Mouse (Mus musculus) CH12.LX (cell line): ENCODE measurements around the gene Zfp772. TPM values are rescaled to one million over a fixed set of nuclear protein-coding genes. Genes with fewer than 3 reads are reported as not detected.

Experiments used
- DNase-seq: peaks from one replicate; pipeline ENCODE4 v3.0.0-alpha.2; 2013; ENCODE audit errors: extremely low read depth
- H3K27ac ChIP-seq: 2 replicates; pipeline ENCODE4 v1.5.1; 2012; ENCODE audit warnings: low read depth, mild to moderate bottlenecking, control low read depth, moderate library complexity; ENCODE audit not compliant: insufficient read depth
- H3K27me3 ChIP-seq: replicated peaks from 2 replicates; pipeline ENCODE3; 2012; ENCODE audit warnings: inconsistent platforms
- H3K36me3 ChIP-seq, 2 experiments: replicated peaks in 1 of 2; 2 replicates each; pipeline versions ENCODE3 to v1.6.1; 2012; ENCODE audit warnings: inconsistent platforms in 1 of 2, low read length in 1 of 2, mild to moderate bottlenecking in 1 of 2, mixed read lengths in 1 of 2, moderate library complexity in 1 of 2; ENCODE audit not compliant: control insufficient read depth in 1 of 2, insufficient read depth in 1 of 2
- H3K4me1 ChIP-seq, 2 experiments: 2 replicates each; pipeline ENCODE4 v1.6.1; 2012; ENCODE audit warnings: inconsistent platforms in 1 of 2, moderate library complexity in 1 of 2; ENCODE audit not compliant: insufficient read depth in 2 of 2, control insufficient read depth in 1 of 2
- H3K4me2 ChIP-seq: 2 replicates; pipeline ENCODE4 v1.6.1; 2012; ENCODE audit warnings: low read depth, mild to moderate bottlenecking, control low read depth; ENCODE audit not compliant: poor library complexity, insufficient read depth, severe bottlenecking
- H3K4me3 ChIP-seq, 3 experiments: fragments of 150-350 bp in 1 of 3; sonication (generic) in 1 of 3; replicated peaks in 1 of 3; 2 replicates each; pipeline versions ENCODE3 to v1.5.1; 2011 to 2012; ENCODE audit warnings: low read depth in 2 of 3, low read length in 2 of 3, mild to moderate bottlenecking in 2 of 3, moderate library complexity in 2 of 3, control low read depth in 1 of 3, improper control_type of control experiment in 1 of 3, inconsistent platforms in 1 of 3, mixed read lengths in 1 of 3; ENCODE audit not compliant: poor library complexity in 1 of 3
- H3K79me2 ChIP-seq: replicated peaks from 2 replicates; pipeline ENCODE4 v1.6.1; 2012; ENCODE audit warnings: mild to moderate bottlenecking, moderate library complexity; ENCODE audit not compliant: control insufficient read depth, poor library complexity, insufficient read depth, severe bottlenecking; ENCODE audit errors: extremely low read depth
- H3K9ac ChIP-seq: 2 replicates; pipeline ENCODE4 v1.6.1; 2012; ENCODE audit warnings: low read depth, mild to moderate bottlenecking, control low read depth, moderate library complexity; ENCODE audit not compliant: insufficient read depth
- H3K9me3 ChIP-seq: replicated peaks from 2 replicates; pipeline ENCODE3; 2012; ENCODE audit warnings: low read length, inconsistent platforms, mixed read lengths
- BHLHE40 ChIP-seq: IDR thresholded peaks from 2 replicates; pipeline ENCODE4 v1.6.1; 2011; ENCODE audit warnings: mild to moderate bottlenecking, low read depth, low read length, improper control_type of control experiment
- CHD1 ChIP-seq: IDR thresholded peaks from 2 replicates; pipeline ENCODE4 v1.6.1; 2012; ENCODE audit warnings: low read depth, low read length, improper control_type of control experiment, inconsistent platforms
- CHD2 ChIP-seq: IDR thresholded peaks from 2 replicates; pipeline ENCODE4 v1.6.1; 2011; ENCODE audit warnings: low read length, improper control_type of control experiment
- CTCF ChIP-seq, 2 experiments: IDR thresholded peaks in 1 of 2; conservative IDR thresholded peaks in 1 of 2; 2 replicates each; pipeline ENCODE4 v1.5.1; 2011 to 2012; ENCODE audit warnings: low read depth in 2 of 2, low read length in 2 of 2, improper control_type of control experiment in 1 of 2, inconsistent platforms in 1 of 2, mild to moderate bottlenecking in 1 of 2, moderate library complexity in 1 of 2
- E2F4 ChIP-seq: IDR thresholded peaks from 2 replicates; pipeline ENCODE4 v1.6.1; 2011; ENCODE audit warnings: low read depth, low read length, improper control_type of control experiment; ENCODE audit not compliant: insufficient replicate concordance
- ELF1 ChIP-seq: IDR thresholded peaks from 2 replicates; pipeline ENCODE4 v1.6.1; 2014; ENCODE audit warnings: low read depth, mild to moderate bottlenecking, inconsistent platforms, low read length, improper control_type of control experiment
- EP300 ChIP-seq: IDR thresholded peaks from 2 replicates; pipeline ENCODE4 v1.6.1; 2011; ENCODE audit warnings: low read length, improper control_type of control experiment
- ETS1 ChIP-seq: conservative IDR thresholded peaks from 2 replicates; pipeline ENCODE4 v1.6.1; 2012; ENCODE audit warnings: low read depth, mild to moderate bottlenecking, inconsistent platforms, low read length, improper control_type of control experiment, moderate library complexity
- GABPA ChIP-seq: IDR thresholded peaks from 2 replicates; pipeline ENCODE4 v1.6.1; 2012; ENCODE audit warnings: low read depth, low read length, improper control_type of control experiment, inconsistent platforms; ENCODE audit not compliant: insufficient replicate concordance
- HCFC1 ChIP-seq: IDR thresholded peaks from 2 replicates; pipeline ENCODE4 v1.6.1; 2012; ENCODE audit warnings: low read depth, mild to moderate bottlenecking, inconsistent platforms, low read length, improper control_type of control experiment
- IRF4 ChIP-seq: IDR thresholded peaks from 2 replicates; pipeline ENCODE4 v1.6.1; 2014; ENCODE audit warnings: low read depth, mild to moderate bottlenecking, inconsistent platforms, low read length, improper control_type of control experiment
- JUN ChIP-seq: IDR thresholded peaks from 2 replicates; pipeline ENCODE4 v1.6.1; 2011; ENCODE audit warnings: low read depth, mild to moderate bottlenecking, low read length, improper control_type of control experiment, moderate library complexity; ENCODE audit not compliant: insufficient read depth
- JUND ChIP-seq: conservative IDR thresholded peaks from 2 replicates; pipeline ENCODE4 v1.6.1; 2011; ENCODE audit warnings: low read depth, low read length, improper control_type of control experiment
- KAT2A ChIP-seq: IDR thresholded peaks from 2 replicates; pipeline ENCODE4 v1.6.1; 2012; ENCODE audit warnings: low read length, improper control_type of control experiment, inconsistent platforms; ENCODE audit not compliant: insufficient replicate concordance
- MAFK ChIP-seq: IDR thresholded peaks from 2 replicates; pipeline ENCODE4 v1.6.1; 2011; ENCODE audit warnings: low read length, improper control_type of control experiment; ENCODE audit not compliant: insufficient replicate concordance
- MAX ChIP-seq: IDR thresholded peaks from 2 replicates; pipeline ENCODE4 v1.6.1; 2011; ENCODE audit warnings: low read length, improper control_type of control experiment
- MAZ ChIP-seq: IDR thresholded peaks from 2 replicates; pipeline ENCODE4 v1.6.1; 2012; ENCODE audit warnings: low read depth, mild to moderate bottlenecking, inconsistent platforms, low read length, improper control_type of control experiment, moderate library complexity
- MEF2A ChIP-seq: IDR thresholded peaks from 2 replicates; pipeline ENCODE4 v1.6.1; 2014; ENCODE audit warnings: low read depth, mild to moderate bottlenecking, inconsistent platforms, low read length, improper control_type of control experiment, borderline replicate concordance
- MXI1 ChIP-seq: IDR thresholded peaks from 2 replicates; pipeline ENCODE4 v1.6.1; 2011; ENCODE audit warnings: mild to moderate bottlenecking, low read depth, low read length, improper control_type of control experiment
- MYC ChIP-seq: IDR thresholded peaks from 2 replicates; pipeline ENCODE4 v1.6.1; 2011; ENCODE audit warnings: low read depth, mild to moderate bottlenecking, improper control_type of control experiment, low read length
- NELFE ChIP-seq: IDR thresholded peaks from 2 replicates; pipeline ENCODE4 v1.6.1; 2011; ENCODE audit warnings: low read depth, low read length, improper control_type of control experiment
- NRF1 ChIP-seq: IDR thresholded peaks from 2 replicates; pipeline ENCODE4 v1.6.1; 2014; ENCODE audit warnings: low read depth, mild to moderate bottlenecking, inconsistent platforms, low read length, improper control_type of control experiment, moderate library complexity
- PAX5 ChIP-seq: IDR thresholded peaks from 2 replicates; pipeline ENCODE4 v1.6.1; 2012; ENCODE audit warnings: low read length, inconsistent platforms, mixed read lengths
- POLR2A ChIP-seq: IDR thresholded peaks from 2 replicates; pipeline ENCODE4 v1.6.1; 2011; ENCODE audit warnings: low read depth, mild to moderate bottlenecking, improper control_type of control experiment, low read length
- POLR2AphosphoS2 ChIP-seq: IDR thresholded peaks from 2 replicates; pipeline ENCODE4 v1.6.1; 2011; ENCODE audit warnings: low read depth, low read length, improper control_type of control experiment
- RAD21 ChIP-seq: IDR thresholded peaks from 2 replicates; pipeline ENCODE4 v1.6.1; 2011; ENCODE audit warnings: low read depth, mild to moderate bottlenecking, low read length, improper control_type of control experiment, moderate library complexity
- RCOR1 ChIP-seq: conservative IDR thresholded peaks from 2 replicates; pipeline ENCODE4 v1.6.1; 2012; ENCODE audit warnings: low read depth, mild to moderate bottlenecking, inconsistent platforms, low read length, improper control_type of control experiment
- SIN3A ChIP-seq: IDR thresholded peaks from 2 replicates; pipeline ENCODE4 v1.6.1; 2012; ENCODE audit warnings: low read length, improper control_type of control experiment, inconsistent platforms
- SMC3 ChIP-seq: IDR thresholded peaks from 2 replicates; pipeline ENCODE4 v1.6.1; 2011; ENCODE audit warnings: low read depth, low read length, improper control_type of control experiment
- TBP ChIP-seq: conservative IDR thresholded peaks from 2 replicates; pipeline ENCODE4 v1.6.1; 2011; ENCODE audit warnings: low read depth, low read length, improper control_type of control experiment
- TCF12 ChIP-seq: IDR thresholded peaks from 2 replicates; pipeline ENCODE4 v1.6.1; 2014; ENCODE audit warnings: low read depth, mild to moderate bottlenecking, inconsistent platforms, low read length, improper control_type of control experiment
- UBTF ChIP-seq: IDR thresholded peaks from 2 replicates; pipeline ENCODE4 v1.6.1; 2012; ENCODE audit warnings: low read depth, mild to moderate bottlenecking, inconsistent platforms, low read length, improper control_type of control experiment, moderate library complexity
- USF1 ChIP-seq: IDR thresholded peaks from 2 replicates; pipeline ENCODE4 v1.6.1; 2014; ENCODE audit warnings: low read depth, mild to moderate bottlenecking, inconsistent platforms, low read length, improper control_type of control experiment
- USF2 ChIP-seq: conservative IDR thresholded peaks from 2 replicates; pipeline ENCODE4 v1.6.1; 2011; ENCODE audit warnings: low read depth, low read length, improper control_type of control experiment
- ZC3H11A ChIP-seq: IDR thresholded peaks from 2 replicates; pipeline ENCODE4 v1.6.1; 2012; ENCODE audit warnings: low read depth, mild to moderate bottlenecking, inconsistent platforms, low read length, improper control_type of control experiment
- ZKSCAN1 ChIP-seq: IDR thresholded peaks from 2 replicates; pipeline ENCODE4 v1.6.1; 2012; ENCODE audit warnings: low read depth, inconsistent platforms, low read length, improper control_type of control experiment, borderline replicate concordance
- ZMIZ1 ChIP-seq: IDR thresholded peaks from 2 replicates; pipeline ENCODE4 v1.6.1; 2012; ENCODE audit warnings: low read depth, mild to moderate bottlenecking, inconsistent platforms, low read length, improper control_type of control experiment
- ZNF384 ChIP-seq: IDR thresholded peaks from 2 replicates; pipeline ENCODE4 v1.6.1; 2012; ENCODE audit warnings: low read depth, low read length, improper control_type of control experiment, inconsistent platforms
- dilution Hi-C: fragments of 300-500 bp; cut with MboI; formaldehyde crosslinking; loops from 2 replicates; pipeline ENCODE4 v1.14.3; 2020; ENCODE audit warnings: low sequenced_read_pairs; ENCODE audit not compliant: extremely low pct_unique_long_range_greater_than_20kb, extremely low pct_ligation_motif_present
- in situ Hi-C: fragments of 300-500 bp; cut with MboI; formaldehyde crosslinking; loops from 3 replicates; pipeline ENCODE4 v1.14.3; 2019; ENCODE audit warnings: low sequenced_read_pairs, low pct_ligation_motif_present, low pct_unique_long_range_greater_than_20kb, mixed read lengths
- polyA plus RNA-seq: library from polyadenylated mRNA; unstranded; fragments of >175 nt; gene quantifications from 2 replicates; pipeline ENCODE4 v1.2.1, GENCODE M21; 2012; ENCODE audit warnings: low read depth; ENCODE audit not compliant: insufficient read length
- total RNA-seq, 2 experiments: library from RNA; depleted of rRNA; stranded (reverse); fragments of 300-350 nt in 1 of 2; fragments of >200 nt in 1 of 2; gene quantifications; 2 replicates each; pipeline ENCODE4 v1.2.3; 2012 to 2014

Zfp772 gene
- total and polyA plus RNA-seq, 3 experiments: 1.6 to 3.5 (median 2.8) TPM

GRCm38 (mm10) chr7:7171227-7172147, 38.3 kb downstream of the Zfp772 start, which contains the start of gene Zfp418:
TSS of gene Zfp418 (plus strand) at chr7:7171330.
- dilution Hi-C loops: no loop called here
- no peak for TF ChIP-seq ZC3H11A
- no peak for TF ChIP-seq JUN
- TF ChIP-seq ZMIZ1: no peak
- peak in 1 of 2 experiments; percentile 44; a peak in 2 of 4 replicates for TF ChIP-seq CTCF (conservative IDR thresholded peaks at IDR 0.05 in 1 of 2, IDR thresholded peaks at IDR 0.05 in 1 of 2; ENCODE audit: low read depth in 2 of 2, low read length in 2 of 2)
- TF ChIP-seq ELF1: peak; percentile 83
- no peak for TF ChIP-seq TCF12
- TF ChIP-seq RCOR1: no peak
- no peak for TF ChIP-seq PAX5
- TF ChIP-seq ETS1: no peak
- no peak for TF ChIP-seq ZKSCAN1
- TF ChIP-seq KAT2A: peak; percentile 86; the same call in 1 of the 2 replicates
- TF ChIP-seq MEF2A: no peak
- TF ChIP-seq EP300: no peak
- peak; percentile 48; the same call in 1 of the 2 replicates for TF ChIP-seq GABPA
- TF ChIP-seq POLR2AphosphoS2: no peak
- no peak for TF ChIP-seq MXI1
- TF ChIP-seq E2F4: no peak
- no peak for TF ChIP-seq IRF4
- TF ChIP-seq MAX: no peak
- no peak for TF ChIP-seq SMC3
- no peak for TF ChIP-seq NELFE
- no peak for TF ChIP-seq USF1
- TF ChIP-seq MAFK: peak; percentile 39; the same call in 1 of the 2 replicates
- no peak; the same call in 1 of the 2 replicates for TF ChIP-seq NRF1
- TF ChIP-seq MAZ: no peak
- TF ChIP-seq USF2: no peak
- TF ChIP-seq JUND: no peak
- TF ChIP-seq BHLHE40: no peak
- TF ChIP-seq HCFC1: peak; percentile 98
- TF ChIP-seq CHD2: no peak
- no peak for TF ChIP-seq CHD1
- TF ChIP-seq SIN3A: no peak; the same call in 1 of the 2 replicates
- no peak; the same call in 1 of the 2 replicates for TF ChIP-seq RAD21
- no peak for TF ChIP-seq ZNF384
- TF ChIP-seq POLR2A: peak; percentile 53
- no peak for TF ChIP-seq UBTF
- TF ChIP-seq MYC: no peak
- peak; percentile 64; the same call in 1 of the 2 replicates for TF ChIP-seq TBP
- peaks cover 0 to 7% of the 10 kb centered on the region in 2 experiments; a peak in 2 of 4 replicates for H3K4me1 ChIP-seq

More at GRCm38 (mm10) chr7:7171227-7172147, 38.3 kb downstream of the Zfp772 start, which contains the start of gene Zfp418:
- in situ Hi-C loops: no loop called here
- peaks cover 4% of the 10 kb centered on the region for H3K27me3 ChIP-seq
- peak within 1 kb of the TSS; percentile 60 to 72 (median 71) for H3K4me3 ChIP-seq
- H3K4me2 ChIP-seq: peak within 1 kb of the TSS; percentile 64
- H3K79me2 ChIP-seq: no peaks in the 10 kb centered on the region
- peak; percentile 61 for DNase-seq
- H3K27ac ChIP-seq: no peak within 1 kb of the TSS
- peaks cover 7 to 22% of the 10 kb centered on the region in 2 experiments for H3K36me3 ChIP-seq
- peak within 1 kb of the TSS; percentile 28; the same call in 1 of the 2 replicates for H3K9ac ChIP-seq
- no peaks in the 10 kb centered on the region for H3K9me3 ChIP-seq
